Mouse (Mus musculus) midbrain, embryonic 16.5 days (tissue): ENCODE results near the gene Gm10639. TPM values are rescaled to one million over a fixed set of nuclear protein-coding genes. Genes with fewer than 3 reads are reported as not detected.

Source experiments
- polyA plus RNA-seq: library from polyadenylated mRNA; unstranded; fragments of >200 nt; fragmentation: Nextera tagmentation; extraction: Ambion mirVana; gene quantifications from 2 replicates; pipeline ENCODE4 v1.2.1, GENCODE M21; 2015

The Gm10639 gene
- polyA plus RNA-seq, 1 experiment from 2014 or later: not detected

Other genes with a start within 250 kb of the Gm10639 start
- not detected in 2 replicates for gene Gcm1, start 238.0 kb upstream of the Gm10639 start, polyA plus RNA-seq
- gene Fbxo9, start 180.9 kb upstream of the Gm10639 start, polyA plus RNA-seq: 74.0 and 81.0 TPM in 2 replicates
- 42.5 and 44.5 TPM in 2 replicates for gene Ick, start 180.7 kb upstream of the Gm10639 start, polyA plus RNA-seq
- 14.3 and 18.5 TPM in 2 replicates for gene Gsta4, start 107.1 kb upstream of the Gm10639 start, polyA plus RNA-seq
- not detected in 2 replicates for gene Gsta1, start 59.3 kb upstream of the Gm10639 start, polyA plus RNA-seq
- not detected in 2 replicates for gene Gm3776, start 32.8 kb upstream of the Gm10639 start, polyA plus RNA-seq
- not detected in 2 replicates for gene Omt2a, start 24.9 kb downstream of the Gm10639 start, polyA plus RNA-seq
- gene Omt2b, start 37.7 kb downstream of the Gm10639 start, polyA plus RNA-seq: not detected in 2 replicates
- gene Gsta2, start 65.9 kb downstream of the Gm10639 start, polyA plus RNA-seq: not detected in 2 replicates
- 7.4 and 8.3 TPM in 2 replicates for gene Dppa5a, start 78.3 kb downstream of the Gm10639 start, polyA plus RNA-seq
- 6.9 and 9.1 TPM in 2 replicates for gene Ooep, start 88.8 kb downstream of the Gm10639 start, polyA plus RNA-seq
- gene Ddx43, start 105.9 kb downstream of the Gm10639 start, polyA plus RNA-seq: 0.36 and 0.57 TPM in 2 replicates
- gene Cgas, start 153.3 kb downstream of the Gm10639 start, polyA plus RNA-seq: 0.53 and 0.74 TPM in 2 replicates
- gene Mto1, start 158.3 kb downstream of the Gm10639 start, polyA plus RNA-seq: 27.9 and 29.3 TPM in 2 replicates
- gene Gm17324, start 158.9 kb downstream of the Gm10639 start, polyA plus RNA-seq: 1.7 and 2.1 TPM in 2 replicates
- gene Eef1a1, start 199.2 kb downstream of the Gm10639 start, polyA plus RNA-seq: 2,998 and 3,109 TPM in 2 replicates